Mouse (Mus musculus) MEL (cell line): Measurements from ENCODE around the gene Tbck.

Experiments used
- CTCF ChIP-seq, 3 experiments: IDR thresholded peaks in 2 of 3; conservative IDR thresholded peaks in 1 of 3; 2 replicates each; pipeline ENCODE4 v1.5.1; 2011 to 2012; ENCODE audit warnings: low read length in 3 of 3, low read depth in 2 of 3, mild to moderate bottlenecking in 2 of 3, improper control_type of control experiment in 1 of 3, inconsistent platforms in 1 of 3, mixed read lengths in 1 of 3, moderate library complexity in 1 of 3; ENCODE audit not compliant: control insufficient read depth in 1 of 3, insufficient read depth in 1 of 3, poor library complexity in 1 of 3, severe bottlenecking in 1 of 3
- EP300 ChIP-seq, 2 experiments: IDR thresholded peaks; 2 replicates each; pipeline ENCODE4 v1.6.1; 2011; ENCODE audit warnings: improper control_type of control experiment in 2 of 2, low read length in 2 of 2, low read depth in 1 of 2, mild to moderate bottlenecking in 1 of 2
- HCFC1 ChIP-seq: IDR thresholded peaks from 2 replicates; pipeline ENCODE4 v1.6.1; 2012; ENCODE audit warnings: low read depth, mild to moderate bottlenecking, inconsistent platforms, low read length, improper control_type of control experiment, moderate library complexity
- MAFK ChIP-seq: IDR thresholded peaks from 2 replicates; pipeline ENCODE4 v1.6.1; 2011; ENCODE audit warnings: low read depth, mild to moderate bottlenecking, low read length, improper control_type of control experiment, borderline replicate concordance
- MXI1 ChIP-seq: IDR thresholded peaks from 2 replicates; pipeline ENCODE4 v1.6.1; 2011; ENCODE audit warnings: mild to moderate bottlenecking, low read depth, low read length, improper control_type of control experiment
- SMC3 ChIP-seq: IDR thresholded peaks from 2 replicates; pipeline ENCODE4 v1.6.1; 2011; ENCODE audit warnings: low read depth, low read length, improper control_type of control experiment
- USF1 ChIP-seq: IDR thresholded peaks from 2 replicates; pipeline ENCODE4 v1.6.1; 2014; ENCODE audit warnings: low read depth, mild to moderate bottlenecking, inconsistent platforms, low read length, improper control_type of control experiment, moderate library complexity
- ZC3H11A ChIP-seq: IDR thresholded peaks from 2 replicates; pipeline ENCODE4 v1.6.1; 2012; ENCODE audit warnings: low read depth, mild to moderate bottlenecking, inconsistent platforms, low read length, improper control_type of control experiment

- TF ChIP-seq SMC3 = no peak
- TF ChIP-seq CTCF (IDR thresholded peaks at IDR 0.05 in 2 of 3, conservative IDR thresholded peaks at IDR 0.05 in 1 of 3; ENCODE audit: control insufficient read depth in 1 of 3, insufficient read depth in 1 of 3, low read depth in 2 of 3, low read length in 3 of 3, poor library complexity in 1 of 3, severe bottlenecking in 1 of 3) = no peak
- no peak for TF ChIP-seq HCFC1
- TF ChIP-seq MXI1 = no peak
- TF ChIP-seq USF1 = no peak
- TF ChIP-seq ZC3H11A = no peak
- no peak for TF ChIP-seq EP300 (IDR thresholded peaks at IDR 0.05; ENCODE audit: low read depth in 1 of 2, low read length in 2 of 2)
- no peak for TF ChIP-seq MAFK
Observed at GRCm38 (mm10) chr3:132813147-132813546, 129.2 kb downstream of the Tbck start.
